Mouse (Mus musculus) lung, postnatal 0 days (tissue): Measurements from ENCODE around the gene Orc2.
A peak's percentile ranks its signal among the peaks of the same experiment; 100 is the strongest.

ENCODE experiments used
- CTCF ChIP-seq: IDR thresholded peaks from 2 replicates; pipeline ENCODE4 v1.5.1; 2016; ENCODE audit warnings: antibody characterized with exemption, mild to moderate bottlenecking
- EP300 ChIP-seq: IDR thresholded peaks from 2 replicates; pipeline ENCODE4 v1.6.1; 2016; ENCODE audit warnings: antibody characterized with exemption, mild to moderate bottlenecking, control low read depth

DNA sequence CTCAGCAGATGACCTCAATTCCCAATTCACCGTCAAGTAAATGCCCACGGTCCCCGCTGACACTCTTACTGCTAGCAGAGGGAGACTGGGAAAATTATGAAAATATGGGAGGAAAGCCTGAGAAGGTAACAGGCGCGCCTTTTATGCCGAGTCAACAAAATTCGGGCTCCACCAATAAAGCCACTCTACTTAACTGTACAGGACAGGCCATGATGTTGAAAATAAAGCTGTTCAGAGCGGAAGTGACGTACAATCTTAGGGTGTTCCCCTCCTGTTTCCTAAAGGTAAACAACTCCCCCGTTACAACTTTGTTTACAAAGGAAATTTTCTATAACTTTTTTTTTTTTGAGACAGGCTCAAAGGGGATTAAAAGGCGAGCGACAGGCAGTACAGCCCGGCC lies 82.0 kb downstream of the Orc2 start:
- no peak for TF ChIP-seq CTCF
- TF ChIP-seq EP300 = peak; percentile 87
